Mouse (Mus musculus): ENCODE results near the gene Rassf1.

DNA sequence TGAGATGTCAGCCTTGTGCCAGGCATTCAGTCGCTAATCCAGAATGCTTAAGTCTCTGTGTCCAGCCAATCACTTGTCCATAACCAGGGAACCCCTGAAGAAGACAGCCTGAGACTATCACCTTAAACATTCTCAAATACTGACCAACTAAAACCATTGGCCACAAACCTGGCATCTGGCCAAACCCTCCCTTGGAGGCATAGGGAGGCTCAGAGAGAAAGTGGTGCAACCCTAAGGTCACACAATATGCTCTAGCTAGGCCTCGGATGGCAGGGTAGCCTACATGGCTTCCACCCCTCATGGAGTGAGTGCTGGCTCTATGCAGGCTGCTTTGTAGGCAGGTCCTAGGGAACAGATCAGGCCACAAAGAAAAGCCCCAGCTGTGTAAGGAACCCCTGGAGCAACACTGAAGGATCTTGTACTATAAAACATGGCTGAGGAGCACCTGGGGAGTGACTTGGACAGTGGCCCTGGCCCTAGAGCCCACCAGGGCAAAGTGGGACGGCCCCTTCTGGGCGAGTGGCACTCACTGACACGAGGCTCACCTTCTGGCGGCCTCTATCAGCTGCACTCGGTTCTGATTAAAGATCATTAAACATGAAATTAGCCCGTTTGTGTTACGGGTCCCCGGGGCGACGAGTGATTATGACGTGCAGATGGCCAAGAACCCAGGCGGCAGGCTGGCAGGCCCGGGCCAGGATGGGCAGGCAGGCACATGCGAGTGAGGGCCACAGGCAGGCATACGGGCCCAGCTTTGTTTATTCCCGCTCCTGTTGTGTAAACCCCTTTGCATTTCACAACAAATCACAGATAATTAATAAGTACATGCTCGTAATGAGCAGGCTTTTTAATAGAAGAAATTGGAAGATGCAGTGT is 46.5 kb upstream of the Rassf1 start:
- TF ChIP-seq CTCF (IDR thresholded peaks at IDR 0.05; ENCODE audit: low read depth) (no peak), EP300 (IDR thresholded peaks at IDR 0.05; ENCODE audit: low read depth) (no peak)
